Mouse (Mus musculus) thymus, adult 2 months (tissue): ENCODE measurements around the gene Olfr914.

Experiments used
- CTCF ChIP-seq: fragments of 200-500 bp; IDR thresholded peaks from 2 replicates; pipeline ENCODE4 v1.5.1; 2012; ENCODE audit warnings: mild to moderate bottlenecking, control low read depth, low read length, moderate library complexity, borderline replicate concordance; ENCODE audit not compliant: control insufficient read depth, poor library complexity, insufficient read depth; ENCODE audit errors: extremely low read depth
- POLR2A ChIP-seq: fragments of 200-500 bp; IDR thresholded peaks from 2 replicates; pipeline ENCODE4 v1.6.1; 2012; ENCODE audit warnings: mild to moderate bottlenecking, low read length, control low read depth, moderate library complexity; ENCODE audit not compliant: control insufficient read depth, poor library complexity, insufficient read depth; ENCODE audit errors: extremely low read depth

DNA sequence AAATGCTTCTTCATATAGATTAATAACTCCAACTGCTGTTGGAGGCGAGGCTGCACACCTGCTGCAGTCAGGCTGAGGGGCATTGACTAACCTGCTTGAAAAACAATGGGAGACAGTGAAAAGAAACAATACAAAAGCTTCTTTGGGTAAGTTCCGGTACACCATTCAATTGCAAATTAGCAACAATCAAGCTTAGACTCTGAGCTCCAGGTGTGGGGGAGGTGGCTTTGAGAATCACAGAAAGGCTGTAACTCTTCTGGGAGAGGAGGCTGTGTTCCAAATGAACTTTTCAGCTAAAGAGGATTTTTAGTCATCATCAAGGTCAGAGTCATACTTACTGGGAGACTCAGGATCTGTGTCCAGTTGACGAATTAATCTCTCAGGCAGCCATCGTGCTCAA is 27.5 kb downstream of the Olfr914 start:
- TF ChIP-seq POLR2A (no peak), CTCF (no peak)
